Mouse (Mus musculus) embryonic facial prominence, embryonic 15.5 days (tissue): Measurements from ENCODE around the gene Zfp36l2. TPM values are rescaled to one million over a fixed set of nuclear protein-coding genes. Genes with fewer than 3 reads are reported as not detected.
A peak's percentile ranks its signal among the peaks of the same experiment; 100 is the strongest.

Experiments used
- ATAC-seq: fragments of 200-750 bp; cut with Nextera tagmentation; 2 replicates; pipeline ENCODE4 v1.8.0; 2017; ENCODE audit warnings: low read depth, moderate TSS enrichment; ENCODE audit not compliant: insufficient number of reproducible peaks, low FRiP score, low TSS enrichment
- H3K27ac ChIP-seq: fragments of 300-500 bp; sonication (generic); replicated peaks from 2 replicates; pipeline ENCODE4 v1.5.1; 2015; ENCODE audit warnings: mild to moderate bottlenecking, inconsistent platforms
- H3K27me3 ChIP-seq: fragments of 300-500 bp; sonication (generic); 2 replicates; pipeline ENCODE4 v1.6.1; 2015; ENCODE audit warnings: inconsistent platforms
- H3K36me3 ChIP-seq: fragments of 300-500 bp; sonication (generic); 2 replicates; pipeline ENCODE4 v1.6.1; 2015; ENCODE audit warnings: mild to moderate bottlenecking, inconsistent platforms
- H3K4me1 ChIP-seq: fragments of 300-500 bp; sonication (generic); 2 replicates; pipeline ENCODE4 v1.6.1; 2015; ENCODE audit warnings: inconsistent platforms
- H3K4me2 ChIP-seq: fragments of 300-500 bp; sonication (generic); replicated peaks from 2 replicates; pipeline ENCODE4 v1.6.1; 2015; ENCODE audit warnings: mild to moderate bottlenecking, inconsistent platforms
- H3K4me3 ChIP-seq: fragments of 300-500 bp; sonication (generic); replicated peaks from 2 replicates; pipeline ENCODE4 v1.5.1; 2015; ENCODE audit warnings: mild to moderate bottlenecking, inconsistent platforms
- H3K9ac ChIP-seq: fragments of 300-500 bp; sonication (generic); 2 replicates; pipeline ENCODE4 v1.6.1; 2015; ENCODE audit warnings: inconsistent platforms
- H3K9me3 ChIP-seq: fragments of 300-500 bp; sonication (generic); replicated peaks from 2 replicates; pipeline ENCODE4 v1.6.1; 2016; ENCODE audit warnings: inconsistent platforms
- WGBS: fragments of 180-500 bp; shearing (Covaris S2); methylation state at CpG from one replicate; pipeline ENCODE4 v1.1.7; 2015; 5-methylcytosine and 5-hydroxymethylcytosine counted together
- polyA plus RNA-seq: library from polyadenylated mRNA; unstranded; fragments of >200 nt; fragmentation: Nextera tagmentation; extraction: Ambion mirVana; gene quantifications from 2 replicates; pipeline ENCODE4 v1.2.1, GENCODE M21; 2015

The Zfp36l2 gene
- polyA plus RNA-seq, 1 experiment from 2014 or later, result 22.8 TPM

DNA sequence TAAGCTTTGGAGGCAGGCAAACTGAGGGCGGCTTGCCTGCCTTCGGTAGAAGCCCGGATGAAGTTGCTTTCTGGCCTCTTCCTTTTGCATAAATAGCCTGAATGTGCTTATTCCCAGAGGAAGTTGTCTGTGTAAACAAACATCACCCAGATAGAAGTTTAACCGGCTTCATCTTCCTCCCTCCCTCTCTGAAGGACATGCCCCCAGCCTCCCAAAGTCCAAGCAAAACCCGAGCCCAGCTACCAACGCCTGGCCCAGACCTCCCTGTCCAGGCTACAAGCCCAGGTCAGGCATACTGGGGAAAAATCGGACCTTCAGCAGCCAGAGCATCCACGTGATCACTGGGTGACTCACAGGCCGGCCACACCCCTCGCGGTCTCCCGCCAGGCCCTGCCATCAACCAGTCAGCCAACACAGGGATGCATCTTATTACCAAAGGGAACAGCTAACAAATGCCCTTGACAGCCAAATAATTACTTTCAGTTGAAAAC lies 4.4 kb downstream of the Zfp36l2 start:
- Histone ChIP-seq H3K4me2 (peak overlapping the region; percentile 56), H3K4me1 (peaks cover 45% of the 10 kb centered on the region), H3K9me3 (no peaks in the 10 kb centered on the region), H3K9ac (peak overlapping the region; percentile 21; the same call in 1 of the 2 replicates), H3K36me3 (no peaks in the 10 kb centered on the region), H3K4me3 (peak overlapping the region; percentile 38), H3K27ac (peak overlapping the region; percentile 88), H3K27me3 (no peaks in the 10 kb centered on the region)
- no peak for ATAC-seq
- WGBS, result under 1% methylated on average over 12 of the region's 12 CpGs

GRCm38 (mm10) chr17:84182311-84183271 lies 5.2 kb downstream of the Zfp36l2 start:
- WGBS, result 12% methylated on average over 16 of the region's 16 CpGs
- Histone ChIP-seq H3K36me3 (no peaks in the 10 kb centered on the region), H3K9me3 (no peaks in the 10 kb centered on the region), H3K9ac (0 out of 2 replicates have a peak overlapping the region, but pooled peaks have one; percentile 21), H3K27me3 (no peaks in the 10 kb centered on the region), H3K27ac (peak overlapping the region; percentile 88), H3K4me3 (peak overlapping the region; percentile 38), H3K4me1 (peaks cover 44% of the 10 kb centered on the region), H3K4me2 (peak overlapping the region; percentile 56)
- ATAC-seq, result peak; percentile 22; the same call in 1 of the 2 replicates

GRCm38 (mm10) chr17:84181502-84182310 lies 6.0 kb downstream of the Zfp36l2 start:
- 59% methylated on average over 18 of the region's 18 CpGs for WGBS
- no peak for ATAC-seq
- H3K27me3 ChIP-seq, result no peaks in the 10 kb centered on the region
- 0 out of 2 replicates have a peak overlapping the region, but pooled peaks have one; percentile 38 for H3K4me3 ChIP-seq
- no peaks in the 10 kb centered on the region for H3K36me3 ChIP-seq
- no peak overlapping the region for H3K9ac ChIP-seq
- H3K9me3 ChIP-seq, result no peaks in the 10 kb centered on the region
- peak overlapping the region; percentile 56; the same call in 1 of the 2 replicates for H3K4me2 ChIP-seq
- H3K27ac ChIP-seq, result peak overlapping the region; percentile 88
- H3K4me1 ChIP-seq, result peaks cover 48% of the 10 kb centered on the region

GRCm38 (mm10) chr17:84180715-84181501 lies 6.8 kb downstream of the Zfp36l2 start:
- Histone ChIP-seq H3K27me3 (no peaks in the 10 kb centered on the region), H3K4me3 (no peak overlapping the region), H3K4me2 (0 out of 2 replicates have a peak overlapping the region, but pooled peaks have one; percentile 6), H3K4me1 (peaks cover 48% of the 10 kb centered on the region), H3K36me3 (no peaks in the 10 kb centered on the region), H3K9me3 (no peaks in the 10 kb centered on the region), H3K9ac (no peak overlapping the region), H3K27ac (peak overlapping the region; percentile 88)
- peak; percentile 58; the same call in 1 of the 2 replicates for ATAC-seq
- 28% methylated on average over 11 of the region's 11 CpGs for WGBS

GRCm38 (mm10) chr17:84179973-84180365 lies 7.8 kb downstream of the Zfp36l2 start:
- H3K27ac ChIP-seq, result peak overlapping the region; percentile 88
- WGBS, result 54% methylated on average over 4 of the region's 4 CpGs
- 0 out of 2 replicates have a peak, but pooled peaks cover 4% of the 10 kb centered on the region for H3K9me3 ChIP-seq

GRCm38 (mm10) chr17:84179026-84179972 lies 8.4 kb downstream of the Zfp36l2 start:
- Histone ChIP-seq H3K4me1 (peaks cover 48% of the 10 kb centered on the region), H3K9me3 (0 out of 2 replicates have a peak, but pooled peaks cover 4% of the 10 kb centered on the region), H3K4me2 (no peak overlapping the region), H3K9ac (no peak overlapping the region), H3K4me3 (no peak overlapping the region), H3K27ac (peak overlapping the region; percentile 88), H3K27me3 (no peaks in the 10 kb centered on the region), H3K36me3 (no peaks in the 10 kb centered on the region)
- 80% methylated on average over 17 of the region's 17 CpGs for WGBS
- no peak for ATAC-seq

More at GRCm38 (mm10) chr17:84179973-84180365, 7.8 kb downstream of the Zfp36l2 start:
- Histone ChIP-seq H3K9ac (no peak overlapping the region), H3K4me3 (no peak overlapping the region), H3K4me2 (no peak overlapping the region), H3K27me3 (no peaks in the 10 kb centered on the region), H3K36me3 (no peaks in the 10 kb centered on the region), H3K4me1 (peaks cover 48% of the 10 kb centered on the region)
- no peak for ATAC-seq

DNA sequence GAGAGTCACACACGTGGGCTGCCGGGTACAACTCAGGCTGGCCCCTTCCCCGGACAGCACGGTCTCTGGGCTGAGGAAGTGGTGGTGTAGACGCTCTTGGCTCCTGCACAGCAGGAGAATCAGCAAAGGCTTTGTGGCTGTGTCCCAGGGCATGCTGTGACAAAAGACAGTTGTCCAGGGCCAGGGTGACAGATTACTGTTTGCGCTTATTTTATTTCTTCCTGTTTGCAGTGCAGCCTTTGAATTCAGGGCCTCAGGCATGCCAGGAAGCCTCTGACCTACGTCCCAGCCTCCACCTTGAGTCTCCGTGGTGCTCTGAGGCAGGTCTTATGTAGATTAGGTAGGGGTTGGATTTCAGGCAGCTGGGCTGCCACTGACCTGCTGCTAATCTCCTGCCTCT lies 10.3 kb downstream of the Zfp36l2 start:
- H3K4me3 ChIP-seq, result no peak overlapping the region
- no peaks in the 10 kb centered on the region for H3K36me3 ChIP-seq
- H3K9ac ChIP-seq, result no peak overlapping the region
- ATAC-seq, result no peak
- H3K27me3 ChIP-seq, result no peaks in the 10 kb centered on the region
- 0 out of 2 replicates have a peak, but pooled peaks cover 4% of the 10 kb centered on the region for H3K9me3 ChIP-seq
- H3K4me2 ChIP-seq, result no peak overlapping the region
- H3K4me1 ChIP-seq, result peaks cover 37% of the 10 kb centered on the region
- H3K27ac ChIP-seq, result no peak overlapping the region
- WGBS, result 44% methylated on average over 8 of the region's 8 CpGs

DNA sequence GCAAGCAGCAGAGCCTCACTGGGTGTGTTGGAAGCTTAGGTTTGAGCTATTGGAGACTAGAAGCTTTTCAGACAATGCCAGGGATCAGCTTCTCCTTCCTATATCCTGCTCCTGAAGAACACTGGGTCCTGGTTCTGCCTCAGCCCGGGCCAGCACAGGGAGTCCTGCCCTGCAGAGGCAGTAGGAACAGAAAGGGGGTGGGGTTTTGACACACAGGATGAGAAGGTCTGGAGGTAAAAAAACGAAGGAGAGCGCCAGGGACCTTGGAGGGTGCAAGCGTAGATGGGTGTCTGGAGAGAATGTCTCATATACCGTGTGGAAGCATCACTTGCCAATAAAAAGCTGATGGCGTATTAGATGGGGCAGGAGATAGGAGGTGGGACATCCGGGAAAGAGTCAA lies 11.3 kb downstream of the Zfp36l2 start:
- H3K27me3 ChIP-seq, result no peaks in the 10 kb centered on the region
- no peak overlapping the region for H3K9ac ChIP-seq
- H3K4me2 ChIP-seq, result no peak overlapping the region
- 88% methylated on average over 7 of the region's 7 CpGs for WGBS
- H3K4me1 ChIP-seq, result peaks cover 26% of the 10 kb centered on the region
- 0 out of 2 replicates have a peak, but pooled peaks cover 4% of the 10 kb centered on the region for H3K9me3 ChIP-seq
- no peak for ATAC-seq
- no peaks in the 10 kb centered on the region for H3K36me3 ChIP-seq
- H3K27ac ChIP-seq, result no peak overlapping the region
- no peak overlapping the region for H3K4me3 ChIP-seq

- 0 out of 2 replicates have a peak, but pooled peaks cover 4% of the 10 kb centered on the region for H3K9me3 ChIP-seq
Observed at GRCm38 (mm10) chr17:84175196-84175595, 12.6 kb downstream of the Zfp36l2 start.

More at GRCm38 (mm10) chr17:84175196-84175595, 12.6 kb downstream of the Zfp36l2 start:
- 99% methylated on average over 17 of the region's 17 CpGs for WGBS
- H3K27me3 ChIP-seq, result no peaks in the 10 kb centered on the region
- no peak overlapping the region for H3K27ac ChIP-seq
- H3K4me2 ChIP-seq, result no peak overlapping the region
- H3K36me3 ChIP-seq, result no peaks in the 10 kb centered on the region
- H3K4me3 ChIP-seq, result no peak overlapping the region
- no peak overlapping the region for H3K9ac ChIP-seq
- H3K4me1 ChIP-seq, result peaks cover 14% of the 10 kb centered on the region
- ATAC-seq, result no peak
